Mouse (Mus musculus) CH12.LX (cell line): ENCODE measurements around the gene 9830107B12Rik. TPM values are rescaled to one million over a fixed set of nuclear protein-coding genes. Genes with fewer than 3 reads are reported as not detected.

Experiments used
- DNase-seq: peaks from one replicate; pipeline ENCODE4 v3.0.0-alpha.2; 2013; ENCODE audit errors: extremely low read depth
- H3K27ac ChIP-seq: 2 replicates; pipeline ENCODE4 v1.5.1; 2012; ENCODE audit warnings: low read depth, mild to moderate bottlenecking, control low read depth, moderate library complexity; ENCODE audit not compliant: insufficient read depth
- H3K27me3 ChIP-seq: replicated peaks from 2 replicates; pipeline ENCODE3; 2012; ENCODE audit warnings: inconsistent platforms
- H3K36me3 ChIP-seq, 2 experiments: replicated peaks in 1 of 2; 2 replicates each; pipeline versions ENCODE3 to v1.6.1; 2012; ENCODE audit warnings: inconsistent platforms in 1 of 2, low read length in 1 of 2, mild to moderate bottlenecking in 1 of 2, mixed read lengths in 1 of 2, moderate library complexity in 1 of 2; ENCODE audit not compliant: control insufficient read depth in 1 of 2, insufficient read depth in 1 of 2
- H3K4me1 ChIP-seq, 2 experiments: 2 replicates each; pipeline ENCODE4 v1.6.1; 2012; ENCODE audit warnings: inconsistent platforms in 1 of 2, moderate library complexity in 1 of 2; ENCODE audit not compliant: insufficient read depth in 2 of 2, control insufficient read depth in 1 of 2
- H3K4me2 ChIP-seq: 2 replicates; pipeline ENCODE4 v1.6.1; 2012; ENCODE audit warnings: low read depth, mild to moderate bottlenecking, control low read depth; ENCODE audit not compliant: poor library complexity, insufficient read depth, severe bottlenecking
- H3K4me3 ChIP-seq, 3 experiments: fragments of 150-350 bp in 1 of 3; sonication (generic) in 1 of 3; replicated peaks in 1 of 3; 2 replicates each; pipeline versions ENCODE3 to v1.5.1; 2011 to 2012; ENCODE audit warnings: low read depth in 2 of 3, low read length in 2 of 3, mild to moderate bottlenecking in 2 of 3, moderate library complexity in 2 of 3, control low read depth in 1 of 3, improper control_type of control experiment in 1 of 3, inconsistent platforms in 1 of 3, mixed read lengths in 1 of 3; ENCODE audit not compliant: poor library complexity in 1 of 3
- H3K79me2 ChIP-seq: replicated peaks from 2 replicates; pipeline ENCODE4 v1.6.1; 2012; ENCODE audit warnings: mild to moderate bottlenecking, moderate library complexity; ENCODE audit not compliant: control insufficient read depth, poor library complexity, insufficient read depth, severe bottlenecking; ENCODE audit errors: extremely low read depth
- H3K9ac ChIP-seq: 2 replicates; pipeline ENCODE4 v1.6.1; 2012; ENCODE audit warnings: low read depth, mild to moderate bottlenecking, control low read depth, moderate library complexity; ENCODE audit not compliant: insufficient read depth
- H3K9me3 ChIP-seq: replicated peaks from 2 replicates; pipeline ENCODE3; 2012; ENCODE audit warnings: low read length, inconsistent platforms, mixed read lengths
- BHLHE40 ChIP-seq: IDR thresholded peaks from 2 replicates; pipeline ENCODE4 v1.6.1; 2011; ENCODE audit warnings: mild to moderate bottlenecking, low read depth, low read length, improper control_type of control experiment
- CHD1 ChIP-seq: IDR thresholded peaks from 2 replicates; pipeline ENCODE4 v1.6.1; 2012; ENCODE audit warnings: low read depth, low read length, improper control_type of control experiment, inconsistent platforms
- CHD2 ChIP-seq: IDR thresholded peaks from 2 replicates; pipeline ENCODE4 v1.6.1; 2011; ENCODE audit warnings: low read length, improper control_type of control experiment
- CTCF ChIP-seq, 2 experiments: IDR thresholded peaks in 1 of 2; conservative IDR thresholded peaks in 1 of 2; 2 replicates each; pipeline ENCODE4 v1.5.1; 2011 to 2012; ENCODE audit warnings: low read depth in 2 of 2, low read length in 2 of 2, improper control_type of control experiment in 1 of 2, inconsistent platforms in 1 of 2, mild to moderate bottlenecking in 1 of 2, moderate library complexity in 1 of 2
- E2F4 ChIP-seq: IDR thresholded peaks from 2 replicates; pipeline ENCODE4 v1.6.1; 2011; ENCODE audit warnings: low read depth, low read length, improper control_type of control experiment; ENCODE audit not compliant: insufficient replicate concordance
- ELF1 ChIP-seq: IDR thresholded peaks from 2 replicates; pipeline ENCODE4 v1.6.1; 2014; ENCODE audit warnings: low read depth, mild to moderate bottlenecking, inconsistent platforms, low read length, improper control_type of control experiment
- EP300 ChIP-seq: IDR thresholded peaks from 2 replicates; pipeline ENCODE4 v1.6.1; 2011; ENCODE audit warnings: low read length, improper control_type of control experiment
- ETS1 ChIP-seq: conservative IDR thresholded peaks from 2 replicates; pipeline ENCODE4 v1.6.1; 2012; ENCODE audit warnings: low read depth, mild to moderate bottlenecking, inconsistent platforms, low read length, improper control_type of control experiment, moderate library complexity
- GABPA ChIP-seq: IDR thresholded peaks from 2 replicates; pipeline ENCODE4 v1.6.1; 2012; ENCODE audit warnings: low read depth, low read length, improper control_type of control experiment, inconsistent platforms; ENCODE audit not compliant: insufficient replicate concordance
- HCFC1 ChIP-seq: IDR thresholded peaks from 2 replicates; pipeline ENCODE4 v1.6.1; 2012; ENCODE audit warnings: low read depth, mild to moderate bottlenecking, inconsistent platforms, low read length, improper control_type of control experiment
- IRF4 ChIP-seq: IDR thresholded peaks from 2 replicates; pipeline ENCODE4 v1.6.1; 2014; ENCODE audit warnings: low read depth, mild to moderate bottlenecking, inconsistent platforms, low read length, improper control_type of control experiment
- JUN ChIP-seq: IDR thresholded peaks from 2 replicates; pipeline ENCODE4 v1.6.1; 2011; ENCODE audit warnings: low read depth, mild to moderate bottlenecking, low read length, improper control_type of control experiment, moderate library complexity; ENCODE audit not compliant: insufficient read depth
- JUND ChIP-seq: conservative IDR thresholded peaks from 2 replicates; pipeline ENCODE4 v1.6.1; 2011; ENCODE audit warnings: low read depth, low read length, improper control_type of control experiment
- KAT2A ChIP-seq: IDR thresholded peaks from 2 replicates; pipeline ENCODE4 v1.6.1; 2012; ENCODE audit warnings: low read length, improper control_type of control experiment, inconsistent platforms; ENCODE audit not compliant: insufficient replicate concordance
- MAFK ChIP-seq: IDR thresholded peaks from 2 replicates; pipeline ENCODE4 v1.6.1; 2011; ENCODE audit warnings: low read length, improper control_type of control experiment; ENCODE audit not compliant: insufficient replicate concordance
- MAX ChIP-seq: IDR thresholded peaks from 2 replicates; pipeline ENCODE4 v1.6.1; 2011; ENCODE audit warnings: low read length, improper control_type of control experiment
- MAZ ChIP-seq: IDR thresholded peaks from 2 replicates; pipeline ENCODE4 v1.6.1; 2012; ENCODE audit warnings: low read depth, mild to moderate bottlenecking, inconsistent platforms, low read length, improper control_type of control experiment, moderate library complexity
- MEF2A ChIP-seq: IDR thresholded peaks from 2 replicates; pipeline ENCODE4 v1.6.1; 2014; ENCODE audit warnings: low read depth, mild to moderate bottlenecking, inconsistent platforms, low read length, improper control_type of control experiment, borderline replicate concordance
- MXI1 ChIP-seq: IDR thresholded peaks from 2 replicates; pipeline ENCODE4 v1.6.1; 2011; ENCODE audit warnings: mild to moderate bottlenecking, low read depth, low read length, improper control_type of control experiment
- MYC ChIP-seq: IDR thresholded peaks from 2 replicates; pipeline ENCODE4 v1.6.1; 2011; ENCODE audit warnings: low read depth, mild to moderate bottlenecking, improper control_type of control experiment, low read length
- NELFE ChIP-seq: IDR thresholded peaks from 2 replicates; pipeline ENCODE4 v1.6.1; 2011; ENCODE audit warnings: low read depth, low read length, improper control_type of control experiment
- NRF1 ChIP-seq: IDR thresholded peaks from 2 replicates; pipeline ENCODE4 v1.6.1; 2014; ENCODE audit warnings: low read depth, mild to moderate bottlenecking, inconsistent platforms, low read length, improper control_type of control experiment, moderate library complexity
- PAX5 ChIP-seq: IDR thresholded peaks from 2 replicates; pipeline ENCODE4 v1.6.1; 2012; ENCODE audit warnings: low read length, inconsistent platforms, mixed read lengths
- POLR2A ChIP-seq: IDR thresholded peaks from 2 replicates; pipeline ENCODE4 v1.6.1; 2011; ENCODE audit warnings: low read depth, mild to moderate bottlenecking, improper control_type of control experiment, low read length
- POLR2AphosphoS2 ChIP-seq: IDR thresholded peaks from 2 replicates; pipeline ENCODE4 v1.6.1; 2011; ENCODE audit warnings: low read depth, low read length, improper control_type of control experiment
- RAD21 ChIP-seq: IDR thresholded peaks from 2 replicates; pipeline ENCODE4 v1.6.1; 2011; ENCODE audit warnings: low read depth, mild to moderate bottlenecking, low read length, improper control_type of control experiment, moderate library complexity
- RCOR1 ChIP-seq: conservative IDR thresholded peaks from 2 replicates; pipeline ENCODE4 v1.6.1; 2012; ENCODE audit warnings: low read depth, mild to moderate bottlenecking, inconsistent platforms, low read length, improper control_type of control experiment
- SIN3A ChIP-seq: IDR thresholded peaks from 2 replicates; pipeline ENCODE4 v1.6.1; 2012; ENCODE audit warnings: low read length, improper control_type of control experiment, inconsistent platforms
- SMC3 ChIP-seq: IDR thresholded peaks from 2 replicates; pipeline ENCODE4 v1.6.1; 2011; ENCODE audit warnings: low read depth, low read length, improper control_type of control experiment
- TBP ChIP-seq: conservative IDR thresholded peaks from 2 replicates; pipeline ENCODE4 v1.6.1; 2011; ENCODE audit warnings: low read depth, low read length, improper control_type of control experiment
- TCF12 ChIP-seq: IDR thresholded peaks from 2 replicates; pipeline ENCODE4 v1.6.1; 2014; ENCODE audit warnings: low read depth, mild to moderate bottlenecking, inconsistent platforms, low read length, improper control_type of control experiment
- UBTF ChIP-seq: IDR thresholded peaks from 2 replicates; pipeline ENCODE4 v1.6.1; 2012; ENCODE audit warnings: low read depth, mild to moderate bottlenecking, inconsistent platforms, low read length, improper control_type of control experiment, moderate library complexity
- USF1 ChIP-seq: IDR thresholded peaks from 2 replicates; pipeline ENCODE4 v1.6.1; 2014; ENCODE audit warnings: low read depth, mild to moderate bottlenecking, inconsistent platforms, low read length, improper control_type of control experiment
- USF2 ChIP-seq: conservative IDR thresholded peaks from 2 replicates; pipeline ENCODE4 v1.6.1; 2011; ENCODE audit warnings: low read depth, low read length, improper control_type of control experiment
- ZC3H11A ChIP-seq: IDR thresholded peaks from 2 replicates; pipeline ENCODE4 v1.6.1; 2012; ENCODE audit warnings: low read depth, mild to moderate bottlenecking, inconsistent platforms, low read length, improper control_type of control experiment
- ZKSCAN1 ChIP-seq: IDR thresholded peaks from 2 replicates; pipeline ENCODE4 v1.6.1; 2012; ENCODE audit warnings: low read depth, inconsistent platforms, low read length, improper control_type of control experiment, borderline replicate concordance
- ZMIZ1 ChIP-seq: IDR thresholded peaks from 2 replicates; pipeline ENCODE4 v1.6.1; 2012; ENCODE audit warnings: low read depth, mild to moderate bottlenecking, inconsistent platforms, low read length, improper control_type of control experiment
- ZNF384 ChIP-seq: IDR thresholded peaks from 2 replicates; pipeline ENCODE4 v1.6.1; 2012; ENCODE audit warnings: low read depth, low read length, improper control_type of control experiment, inconsistent platforms
- dilution Hi-C: fragments of 300-500 bp; cut with MboI; formaldehyde crosslinking; loops from 2 replicates; pipeline ENCODE4 v1.14.3; 2020; ENCODE audit warnings: low sequenced_read_pairs; ENCODE audit not compliant: extremely low pct_unique_long_range_greater_than_20kb, extremely low pct_ligation_motif_present
- in situ Hi-C: fragments of 300-500 bp; cut with MboI; formaldehyde crosslinking; loops from 3 replicates; pipeline ENCODE4 v1.14.3; 2019; ENCODE audit warnings: low sequenced_read_pairs, low pct_ligation_motif_present, low pct_unique_long_range_greater_than_20kb, mixed read lengths
- polyA plus RNA-seq: library from polyadenylated mRNA; unstranded; fragments of >175 nt; gene quantifications from 2 replicates; pipeline ENCODE4 v1.2.1, GENCODE M21; 2012; ENCODE audit warnings: low read depth; ENCODE audit not compliant: insufficient read length
- total RNA-seq, 2 experiments: library from RNA; depleted of rRNA; stranded (reverse); fragments of 300-350 nt in 1 of 2; fragments of >200 nt in 1 of 2; gene quantifications; 2 replicates each; pipeline ENCODE4 v1.2.3; 2012 to 2014

The 9830107B12Rik gene
- total and polyA plus RNA-seq, 3 experiments: not detected

DNA sequence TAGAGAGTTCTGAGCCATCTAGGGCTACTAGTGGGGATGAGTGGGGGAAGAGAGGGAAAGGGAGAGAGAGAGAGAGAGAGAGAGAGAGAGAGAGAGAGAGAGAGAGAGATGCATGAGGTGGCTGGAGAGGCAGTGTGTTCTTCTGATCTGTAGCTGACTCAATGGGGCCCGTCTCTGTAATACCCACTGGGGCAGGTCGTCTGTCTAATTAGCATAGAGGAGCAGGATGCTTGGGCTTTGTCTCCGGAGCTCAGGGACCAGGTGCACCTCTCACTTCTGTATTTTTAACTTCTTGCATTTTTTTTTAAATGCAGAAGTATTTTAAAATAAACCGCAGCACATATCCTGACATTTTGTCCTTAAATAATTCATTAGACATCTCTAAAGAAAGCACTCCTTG lies 38.7 kb downstream of the 9830107B12Rik start:
- TF ChIP-seq ZNF384 (peak; percentile 95), CTCF (conservative IDR thresholded peaks at IDR 0.05 in 1 of 2, IDR thresholded peaks at IDR 0.05 in 1 of 2; ENCODE audit: low read depth in 2 of 2, low read length in 2 of 2) (no peak), TBP (peak; percentile 79), UBTF (no peak), MEF2A (peak; percentile 91), JUND (peak; percentile 88), ELF1 (0 out of 2 replicates have a peak, but pooled peaks have one; percentile 29), MAFK (peak; percentile 75), NELFE (0 out of 2 replicates have a peak, but pooled peaks have one; percentile 35), ZKSCAN1 (no peak), GABPA (no peak), EP300 (peak; percentile 98), KAT2A (0 out of 2 replicates have a peak, but pooled peaks have one; percentile 15), TCF12 (peak; percentile 96), BHLHE40 (peak; percentile 71; the same call in 1 of the 2 replicates), CHD2 (peak; percentile 81), ZC3H11A (no peak), USF1 (no peak), SIN3A (peak; percentile 86), NRF1 (no peak), PAX5 (no peak), MAZ (0 out of 2 replicates have a peak, but pooled peaks have one; percentile 29), E2F4 (peak; percentile 36; the same call in 1 of the 2 replicates), IRF4 (peak; percentile 94), POLR2A (peak; percentile 56; the same call in 1 of the 2 replicates), MAX (peak; percentile 60), MYC (peak; percentile 59; the same call in 1 of the 2 replicates), HCFC1 (0 out of 2 replicates have a peak, but pooled peaks have one; percentile 10), POLR2AphosphoS2 (no peak), RCOR1 (peak; percentile 92), SMC3 (peak; percentile 12; the same call in 1 of the 2 replicates), RAD21 (no peak; the same call in 1 of the 2 replicates), JUN (no peak; the same call in 1 of the 2 replicates), ETS1 (peak; percentile 74), CHD1 (no peak), ZMIZ1 (peak; percentile 74), USF2 (no peak), MXI1 (no peak)
- Histone ChIP-seq H3K36me3 (no peaks in the 10 kb centered on the region), H3K4me2 (peak overlapping the region; percentile 48), H3K27me3 (no peaks in the 10 kb centered on the region), H3K79me2 (no peaks in the 10 kb centered on the region), H3K9ac (0 out of 2 replicates have a peak overlapping the region, but pooled peaks have one; percentile 40), H3K27ac (peak overlapping the region; percentile 99), H3K4me3 (peak overlapping the region in 2 of 3 experiments; percentile 22 to 32), H3K4me1 (peaks cover 24 to 50% of the 10 kb centered on the region in 2 experiments), H3K9me3 (peaks cover 4% of the 10 kb centered on the region)
- peak; percentile 95 for DNase-seq
- dilution Hi-C loops (no loop called here), in situ Hi-C loops (loop anchor here (25.0 kb wide), 1 partner anchor 180 kb away; the partner anchor contains the start of gene Treml2)
